Mouse (Mus musculus) neural tube, embryonic 13.5 days (tissue): ENCODE measurements around the gene Tead3. TPM values are rescaled to one million over a fixed set of nuclear protein-coding genes. Genes with fewer than 3 reads are reported as not detected.

Experiments used
- ATAC-seq: fragments of 200-750 bp; cut with Nextera tagmentation; 2 replicates; pipeline ENCODE4 v1.8.0; 2017; ENCODE audit warnings: low read depth, mild to moderate bottlenecking, moderate TSS enrichment, moderate library complexity
- H3K27ac ChIP-seq: fragments of 300-500 bp; sonication (generic); replicated peaks from 2 replicates; pipeline ENCODE4 v1.5.1; 2015; ENCODE audit warnings: moderate library complexity, mild to moderate bottlenecking, inconsistent platforms
- H3K27me3 ChIP-seq: fragments of 300-500 bp; sonication (generic); 2 replicates; pipeline ENCODE4 v1.6.1; 2015; ENCODE audit warnings: mild to moderate bottlenecking, inconsistent platforms
- H3K36me3 ChIP-seq: fragments of 300-500 bp; sonication (generic); 2 replicates; pipeline ENCODE4 v1.6.1; 2015; ENCODE audit warnings: mild to moderate bottlenecking, inconsistent platforms
- H3K4me1 ChIP-seq: fragments of 300-500 bp; sonication (generic); replicated peaks from 2 replicates; pipeline ENCODE4 v1.6.1; 2015; ENCODE audit warnings: inconsistent platforms
- H3K4me2 ChIP-seq: fragments of 300-500 bp; sonication (generic); 2 replicates; pipeline ENCODE4 v1.6.1; 2015; ENCODE audit warnings: inconsistent platforms, mild to moderate bottlenecking, moderate library complexity
- H3K4me3 ChIP-seq: fragments of 300-500 bp; sonication (generic); 2 replicates; pipeline ENCODE4 v1.5.1; 2015; ENCODE audit warnings: mild to moderate bottlenecking, inconsistent platforms
- H3K9ac ChIP-seq: fragments of 300-500 bp; sonication (generic); 2 replicates; pipeline ENCODE4 v1.6.1; 2015; ENCODE audit warnings: moderate library complexity, mild to moderate bottlenecking, inconsistent platforms
- H3K9me3 ChIP-seq: fragments of 300-500 bp; sonication (generic); 2 replicates; pipeline ENCODE4 v1.6.1; 2016; ENCODE audit warnings: inconsistent platforms
- WGBS: fragments of 180-500 bp; shearing (Covaris S2); methylation state at CpG from one replicate; pipeline ENCODE4 v1.1.7; 2015; 5-methylcytosine and 5-hydroxymethylcytosine counted together
- polyA plus RNA-seq: library from polyadenylated mRNA; unstranded; fragments of >200 nt; fragmentation: Nextera tagmentation; extraction: Ambion mirVana; gene quantifications from 2 replicates; pipeline ENCODE4 v1.2.1, GENCODE M21; 2015

Tead3 gene
- polyA plus RNA-seq, 1 experiment from 2014 or later: 2.1 TPM

- peaks cover 22% of the 10 kb centered on the region for H3K4me1 ChIP-seq
- no peak overlapping the region for H3K4me2 ChIP-seq
- WGBS: 78% methylated on average over 4 of the region's 4 CpGs
- peaks cover 4% of the 10 kb centered on the region for H3K36me3 ChIP-seq
- H3K9ac ChIP-seq: no peak overlapping the region
- no peaks in the 10 kb centered on the region for H3K9me3 ChIP-seq
- no peak for ATAC-seq
- H3K27ac ChIP-seq: peak overlapping the region; percentile 83; the same call in 1 of the 2 replicates
- no peak overlapping the region for H3K4me3 ChIP-seq
- H3K27me3 ChIP-seq: no peaks in the 10 kb centered on the region
These were observed 56.9 kb downstream of the Tead3 start for GRCm38 (mm10) chr17:28293716-28294115.

GRCm38 (mm10) chr17:28291346-28291745 lies 59.3 kb downstream of the Tead3 start:
- Histone ChIP-seq H3K4me2 (no peak overlapping the region), H3K9me3 (no peaks in the 10 kb centered on the region), H3K36me3 (no peaks in the 10 kb centered on the region), H3K27ac (no peak overlapping the region), H3K9ac (no peak overlapping the region), H3K4me3 (no peak overlapping the region), H3K4me1 (peaks cover 37% of the 10 kb centered on the region), H3K27me3 (no peaks in the 10 kb centered on the region)
- ATAC-seq: no peak
- 87% methylated on average over 7 of the region's 7 CpGs for WGBS

- H3K4me3 ChIP-seq: no peak overlapping the region
- no peak overlapping the region for H3K27ac ChIP-seq
- 81% methylated on average over 11 of the region's 11 CpGs for WGBS
- no peak overlapping the region for H3K9ac ChIP-seq
- ATAC-seq: no peak
- no peaks in the 10 kb centered on the region for H3K9me3 ChIP-seq
- peaks cover 40% of the 10 kb centered on the region for H3K4me1 ChIP-seq
- H3K36me3 ChIP-seq: no peaks in the 10 kb centered on the region
- no peak overlapping the region for H3K4me2 ChIP-seq
- H3K27me3 ChIP-seq: no peaks in the 10 kb centered on the region
These were observed 59.9 kb downstream of the Tead3 start for GRCm38 (mm10) chr17:28290671-28291070.

GRCm38 (mm10) chr17:28290262-28290661 lies 60.4 kb downstream of the Tead3 start:
- H3K4me2 ChIP-seq: no peak overlapping the region
- ATAC-seq: no peak
- H3K9ac ChIP-seq: no peak overlapping the region
- H3K27ac ChIP-seq: no peak overlapping the region
- H3K4me3 ChIP-seq: no peak overlapping the region
- no peaks in the 10 kb centered on the region for H3K36me3 ChIP-seq
- H3K27me3 ChIP-seq: no peaks in the 10 kb centered on the region
- 77% methylated on average over 3 of the region's 3 CpGs for WGBS
- H3K9me3 ChIP-seq: no peaks in the 10 kb centered on the region
- peaks cover 40% of the 10 kb centered on the region for H3K4me1 ChIP-seq

GRCm38 (mm10) chr17:28287980-28288379 lies 62.6 kb downstream of the Tead3 start:
- H3K9ac ChIP-seq: no peak overlapping the region
- no peaks in the 10 kb centered on the region for H3K9me3 ChIP-seq
- no peak overlapping the region for H3K4me3 ChIP-seq
- no peaks in the 10 kb centered on the region for H3K36me3 ChIP-seq
- peak overlapping the region; percentile 13; the same call in 1 of the 2 replicates for H3K27ac ChIP-seq
- H3K4me2 ChIP-seq: no peak overlapping the region
- 66% methylated on average over 5 of the region's 5 CpGs for WGBS
- H3K27me3 ChIP-seq: no peaks in the 10 kb centered on the region
- no peak for ATAC-seq
- peaks cover 37% of the 10 kb centered on the region for H3K4me1 ChIP-seq

- Histone ChIP-seq H3K9ac (no peak overlapping the region), H3K9me3 (no peaks in the 10 kb centered on the region), H3K4me3 (no peak overlapping the region), H3K27ac (peak overlapping the region; percentile 18; the same call in 1 of the 2 replicates), H3K36me3 (no peaks in the 10 kb centered on the region), H3K27me3 (no peaks in the 10 kb centered on the region), H3K4me2 (no peak overlapping the region), H3K4me1 (peaks cover 37% of the 10 kb centered on the region)
- 58% methylated on average over 8 of the region's 8 CpGs for WGBS
- ATAC-seq: peak; percentile 24; the same call in 1 of the 2 replicates
These were observed 63.0 kb downstream of the Tead3 start for GRCm38 (mm10) chr17:28287578-28287977.

GRCm38 (mm10) chr17:28286964-28287363 lies 63.7 kb downstream of the Tead3 start:
- H3K4me3 ChIP-seq: no peak overlapping the region
- H3K36me3 ChIP-seq: no peaks in the 10 kb centered on the region
- no peak for ATAC-seq
- no peak overlapping the region for H3K4me2 ChIP-seq
- H3K9ac ChIP-seq: no peak overlapping the region
- H3K9me3 ChIP-seq: no peaks in the 10 kb centered on the region
- peaks cover 38% of the 10 kb centered on the region for H3K4me1 ChIP-seq
- 0 out of 2 replicates have a peak overlapping the region, but pooled peaks have one; percentile 18 for H3K27ac ChIP-seq
- 53% methylated on average over 5 of the region's 5 CpGs for WGBS
- no peaks in the 10 kb centered on the region for H3K27me3 ChIP-seq

- Histone ChIP-seq H3K27me3 (no peaks in the 10 kb centered on the region), H3K9me3 (no peaks in the 10 kb centered on the region), H3K4me3 (no peak overlapping the region), H3K4me1 (peaks cover 46% of the 10 kb centered on the region), H3K27ac (0 out of 2 replicates have a peak overlapping the region, but pooled peaks have one; percentile 18), H3K9ac (peak overlapping the region; percentile 9; the same call in 1 of the 2 replicates), H3K4me2 (no peak overlapping the region), H3K36me3 (no peaks in the 10 kb centered on the region)
- ATAC-seq: no peak
- WGBS: 81% methylated on average over 10 of the region's 10 CpGs
These were observed 64.5 kb downstream of the Tead3 start for GRCm38 (mm10) chr17:28286133-28286532.

- H3K9me3 ChIP-seq: no peaks in the 10 kb centered on the region
- 89% methylated on average over 10 of the region's 10 CpGs for WGBS
- no peak overlapping the region for H3K9ac ChIP-seq
- no peak for ATAC-seq
- no peaks in the 10 kb centered on the region for H3K27me3 ChIP-seq
- no peaks in the 10 kb centered on the region for H3K36me3 ChIP-seq
- peaks cover 69% of the 10 kb centered on the region for H3K4me1 ChIP-seq
- no peak overlapping the region for H3K4me2 ChIP-seq
- no peak overlapping the region for H3K27ac ChIP-seq
- no peak overlapping the region for H3K4me3 ChIP-seq
These were observed 67.4 kb downstream of the Tead3 start for GRCm38 (mm10) chr17:28283199-28283598.

- H3K27ac ChIP-seq: no peak overlapping the region
- H3K9me3 ChIP-seq: no peaks in the 10 kb centered on the region
- no peak overlapping the region for H3K4me3 ChIP-seq
- peaks cover 67% of the 10 kb centered on the region for H3K4me1 ChIP-seq
- H3K9ac ChIP-seq: no peak overlapping the region
- no peak for ATAC-seq
- 91% methylated on average over 7 of the region's 7 CpGs for WGBS
- no peaks in the 10 kb centered on the region for H3K27me3 ChIP-seq
- no peak overlapping the region for H3K4me2 ChIP-seq
- no peaks in the 10 kb centered on the region for H3K36me3 ChIP-seq
These were observed 68.7 kb downstream of the Tead3 start for GRCm38 (mm10) chr17:28281866-28282441.

Other genes starting within 250 kb of the Tead3 start
- gene Scube3, start 208.7 kb downstream of the Tead3 start, polyA plus RNA-seq: 5.2 and 5.6 TPM in 2 replicates
- gene Zfp523, start 173.7 kb downstream of the Tead3 start, polyA plus RNA-seq: 41.4 and 46.0 TPM in 2 replicates
- gene Def6, start 143.0 kb downstream of the Tead3 start, polyA plus RNA-seq: 5.6 TPM in 2 replicates
- 1.4 and 2.6 TPM in 2 replicates for gene Ppard, start 118.1 kb downstream of the Tead3 start, polyA plus RNA-seq
- gene Fance, start 37.3 kb downstream of the Tead3 start, polyA plus RNA-seq: 23.2 and 23.3 TPM in 2 replicates
- 381 and 408 TPM in 2 replicates for gene Rpl10a, start 22.3 kb downstream of the Tead3 start, polyA plus RNA-seq
- gene Tulp1, start 14.4 kb upstream of the Tead3 start, polyA plus RNA-seq: 2.7 and 2.8 TPM in 2 replicates
- 25.1 and 26.6 TPM in 2 replicates for gene Fkbp5, start 166.7 kb upstream of the Tead3 start, polyA plus RNA-seq
- not detected in 2 replicates for gene Armc12, start 180.0 kb upstream of the Tead3 start, polyA plus RNA-seq
- not detected in 2 replicates for gene Clpsl2, start 198.6 kb upstream of the Tead3 start, polyA plus RNA-seq
- gene Clps, start 209.9 kb upstream of the Tead3 start, polyA plus RNA-seq: not detected in 2 replicates
- gene Lhfpl5, start 224.8 kb upstream of the Tead3 start, polyA plus RNA-seq: 7.9 and 8.2 TPM in 2 replicates